Mouse (Mus musculus): Measurements from ENCODE around the gene Jazf1.

Gene Jazf1

DNA sequence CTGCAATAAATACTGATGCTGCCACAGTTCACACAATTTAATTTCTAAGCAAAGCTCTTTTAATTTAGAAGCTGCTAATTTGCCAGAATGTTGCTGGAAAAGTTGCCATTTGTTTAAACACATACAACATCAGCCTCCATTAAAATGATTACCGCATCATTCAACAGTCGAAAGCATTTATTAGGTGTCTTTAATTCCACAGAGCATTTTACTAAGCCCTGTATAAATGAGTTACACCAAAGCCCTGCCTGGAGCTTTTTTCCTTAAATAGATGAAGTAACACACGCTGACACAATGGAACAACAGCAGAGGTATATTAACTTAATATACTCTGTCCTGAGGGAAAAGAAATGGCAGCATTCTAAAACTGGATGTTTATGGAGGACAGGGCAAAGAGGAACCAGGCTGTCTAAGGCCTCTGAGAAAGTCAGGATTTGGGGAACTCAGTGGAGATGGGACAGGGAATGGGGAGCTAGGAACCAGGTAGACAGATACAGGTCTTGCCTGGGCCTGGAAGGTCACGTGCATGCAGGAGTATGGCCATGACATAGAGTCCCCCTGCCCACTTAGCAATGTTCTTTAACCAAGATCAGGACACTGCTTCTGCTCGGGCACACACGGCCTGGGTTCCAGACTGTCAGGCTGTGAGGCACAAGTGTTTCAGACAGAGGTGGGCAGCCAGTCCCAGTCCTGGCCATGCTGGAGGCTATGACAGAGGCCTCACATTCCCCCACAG is 80.4 kb downstream of the Jazf1 start:
- no peaks in the 10 kb centered on the region for H3K36me3 ChIP-seq (ENCODE audit: insufficient read depth, low read length)
- no peaks in the 10 kb centered on the region for H3K4me1 ChIP-seq (replicated peaks; ENCODE audit: low read depth, low read length)
- H3K9me3 ChIP-seq (ENCODE audit: low read length), result no peaks in the 10 kb centered on the region
- no peak overlapping the region for H3K4me3 ChIP-seq (replicated peaks; ENCODE audit: low read length)
- TF ChIP-seq NANOG (IDR thresholded peaks at IDR 0.05; ENCODE audit: borderline replicate concordance, low read length) (no peak), POU5F1 (IDR thresholded peaks at IDR 0.05; ENCODE audit: borderline replicate concordance, low read length) (no peak), CTCF (conservative IDR thresholded peaks at IDR 0.05; ENCODE audit: low read length) (no peak)
- H3K27me3 ChIP-seq (ENCODE audit: insufficient read depth, low read length), result peaks cover 5% of the 10 kb centered on the region; the same call in 1 of the 2 replicates

DNA sequence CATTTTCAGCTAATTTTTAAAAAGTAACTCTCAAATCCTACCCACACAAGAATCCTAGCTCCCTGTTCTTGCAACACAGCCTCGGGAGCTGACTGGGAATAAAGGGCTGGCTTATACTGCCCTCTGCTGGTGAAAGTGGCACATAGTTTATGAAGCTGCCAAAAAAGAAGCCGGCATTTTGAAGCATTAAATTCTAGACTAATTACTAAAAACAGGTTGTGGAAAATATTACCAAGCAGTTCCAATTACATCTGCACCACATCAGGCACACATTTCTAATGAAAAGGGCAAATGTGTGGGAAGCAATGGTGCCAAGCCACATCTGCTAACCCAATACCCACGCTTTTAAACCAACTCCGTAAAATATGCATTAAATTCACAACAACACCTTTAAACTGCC is 81.0 kb downstream of the Jazf1 start:
- TF ChIP-seq NANOG (IDR thresholded peaks at IDR 0.05; ENCODE audit: borderline replicate concordance, low read length) (no peak), CTCF (conservative IDR thresholded peaks at IDR 0.05; ENCODE audit: low read length) (peak; percentile 94), POU5F1 (IDR thresholded peaks at IDR 0.05; ENCODE audit: borderline replicate concordance, low read length) (no peak)

DNA sequence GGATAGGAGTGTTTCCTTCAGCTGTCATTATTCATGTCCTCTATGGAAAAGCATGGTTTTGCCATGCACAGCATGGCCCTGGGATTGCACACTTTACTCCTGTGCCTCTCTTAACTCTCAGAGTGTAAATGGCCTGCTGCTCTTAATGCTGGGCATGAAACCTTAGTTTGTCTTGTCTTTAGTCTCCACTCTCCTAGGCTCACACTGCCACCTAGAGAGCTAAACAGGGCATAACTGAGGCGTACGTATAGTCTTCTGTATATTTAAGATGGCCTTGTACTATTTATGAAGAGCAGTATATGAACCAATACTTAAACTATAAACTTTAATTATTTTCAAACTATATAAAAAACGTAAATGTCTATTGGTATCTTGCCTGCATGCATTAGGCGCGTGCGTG is 86.3 kb downstream of the Jazf1 start:
- no peaks in the 10 kb centered on the region for H3K9me3 ChIP-seq (ENCODE audit: low read length)
- no peaks in the 10 kb centered on the region for H3K36me3 ChIP-seq (ENCODE audit: insufficient read depth, low read length)
- TF ChIP-seq NANOG (IDR thresholded peaks at IDR 0.05; ENCODE audit: borderline replicate concordance, low read length) (no peak), CTCF (conservative IDR thresholded peaks at IDR 0.05; ENCODE audit: low read length) (peak; percentile 45; the same call in 1 of the 2 replicates)
- H3K27me3 ChIP-seq (ENCODE audit: insufficient read depth, low read length), result 0 out of 2 replicates have a peak, but pooled peaks cover 4% of the 10 kb centered on the region
- no peak overlapping the region for H3K4me3 ChIP-seq (replicated peaks; ENCODE audit: low read length)
- no peaks in the 10 kb centered on the region for H3K4me1 ChIP-seq (replicated peaks; ENCODE audit: low read depth, low read length)

More for the DNA sequence above, 81.0 kb downstream of the Jazf1 start:
- Histone ChIP-seq H3K36me3 (ENCODE audit: insufficient read depth, low read length) (no peaks in the 10 kb centered on the region), H3K4me1 (replicated peaks; ENCODE audit: low read depth, low read length) (no peaks in the 10 kb centered on the region), H3K27me3 (ENCODE audit: insufficient read depth, low read length) (peaks cover 5% of the 10 kb centered on the region; the same call in 1 of the 2 replicates), H3K4me3 (replicated peaks; ENCODE audit: low read length) (no peak overlapping the region), H3K9me3 (ENCODE audit: low read length) (no peaks in the 10 kb centered on the region)

DNA sequence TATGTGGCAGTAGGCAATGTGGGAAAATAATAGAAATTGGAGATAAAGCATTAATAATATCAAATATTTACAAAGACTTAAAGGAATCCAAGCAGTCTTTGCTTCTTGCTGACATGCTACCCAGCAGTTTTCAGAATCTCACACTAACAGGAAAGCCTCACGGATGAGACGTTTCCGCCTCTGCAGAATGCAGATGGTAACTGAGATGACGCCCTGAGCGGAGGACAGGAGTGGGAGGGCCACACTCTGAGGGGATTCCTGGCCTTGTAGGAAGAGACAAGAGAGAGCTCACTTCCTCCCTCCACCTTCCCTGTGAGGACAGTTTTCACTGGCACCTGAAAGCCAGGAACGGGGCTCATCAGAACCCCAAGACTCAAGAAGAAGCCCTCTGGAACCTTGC is 88.9 kb downstream of the Jazf1 start:
- no peaks in the 10 kb centered on the region for H3K4me1 ChIP-seq (replicated peaks; ENCODE audit: low read depth, low read length)
- TF ChIP-seq POU5F1 (IDR thresholded peaks at IDR 0.05; ENCODE audit: borderline replicate concordance, low read length) (no peak), NANOG (IDR thresholded peaks at IDR 0.05; ENCODE audit: borderline replicate concordance, low read length) (no peak), CTCF (conservative IDR thresholded peaks at IDR 0.05; ENCODE audit: low read length) (no peak)
- no peak overlapping the region for H3K4me3 ChIP-seq (replicated peaks; ENCODE audit: low read length)
- H3K36me3 ChIP-seq (ENCODE audit: insufficient read depth, low read length), result no peaks in the 10 kb centered on the region
- H3K9me3 ChIP-seq (ENCODE audit: low read length), result no peaks in the 10 kb centered on the region
- 0 out of 2 replicates have a peak, but pooled peaks cover 4% of the 10 kb centered on the region for H3K27me3 ChIP-seq (ENCODE audit: insufficient read depth, low read length)

DNA sequence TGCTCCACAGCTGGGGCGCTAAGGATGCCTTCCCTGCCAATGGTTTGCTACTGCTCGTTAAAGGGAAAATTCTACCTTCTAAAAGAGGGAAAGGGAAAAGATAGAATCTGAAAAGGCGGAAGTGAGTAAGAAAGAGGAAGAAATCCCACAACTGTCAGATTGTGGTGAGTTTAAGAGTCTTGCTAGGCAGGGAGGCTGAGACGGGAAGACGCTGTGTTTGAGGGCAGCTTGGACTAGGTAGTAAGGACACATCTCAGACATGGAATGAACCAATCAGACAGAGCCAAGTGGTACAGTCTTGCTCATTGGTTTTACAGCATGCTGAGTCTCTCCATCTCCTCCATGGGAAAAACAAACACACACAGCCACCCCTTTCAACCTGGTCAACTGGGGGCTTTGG is 95.1 kb downstream of the Jazf1 start:
- no peaks in the 10 kb centered on the region for H3K4me1 ChIP-seq (replicated peaks; ENCODE audit: low read depth, low read length)
- no peak overlapping the region for H3K4me3 ChIP-seq (replicated peaks; ENCODE audit: low read length)
- TF ChIP-seq CTCF (conservative IDR thresholded peaks at IDR 0.05; ENCODE audit: low read length) (no peak), POU5F1 (IDR thresholded peaks at IDR 0.05; ENCODE audit: borderline replicate concordance, low read length) (no peak), NANOG (IDR thresholded peaks at IDR 0.05; ENCODE audit: borderline replicate concordance, low read length) (no peak)
- 0 out of 2 replicates have a peak, but pooled peaks cover 6% of the 10 kb centered on the region for H3K27me3 ChIP-seq (ENCODE audit: insufficient read depth, low read length)
- no peaks in the 10 kb centered on the region for H3K36me3 ChIP-seq (ENCODE audit: insufficient read depth, low read length)
- H3K9me3 ChIP-seq (ENCODE audit: low read length), result peaks cover 3% of the 10 kb centered on the region; the same call in 1 of the 2 replicates

DNA sequence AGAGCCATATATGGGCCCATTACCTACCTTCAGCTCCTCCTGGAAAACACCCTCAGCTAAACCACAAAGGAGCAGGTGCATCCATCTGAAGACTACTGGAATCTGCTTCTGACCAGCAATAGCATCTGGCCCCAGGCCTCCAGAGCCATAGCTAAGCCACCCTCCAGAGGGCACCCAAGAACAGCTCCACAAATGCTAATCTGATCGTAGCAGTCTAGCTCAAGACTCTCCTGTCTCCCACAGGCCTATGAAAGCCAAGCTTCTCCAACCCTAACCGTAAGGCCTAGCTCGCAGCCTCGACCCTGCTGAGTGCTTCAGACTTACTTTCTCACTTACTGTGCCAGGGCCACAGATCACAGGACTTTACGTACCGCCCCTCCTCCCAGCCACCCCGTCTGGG is 96.3 kb downstream of the Jazf1 start:
- TF ChIP-seq POU5F1 (IDR thresholded peaks at IDR 0.05; ENCODE audit: borderline replicate concordance, low read length) (no peak), CTCF (conservative IDR thresholded peaks at IDR 0.05; ENCODE audit: low read length) (peak; percentile 21; the same call in 1 of the 2 replicates)
- no peaks in the 10 kb centered on the region for H3K36me3 ChIP-seq (ENCODE audit: insufficient read depth, low read length)
- peaks cover 12% of the 10 kb centered on the region for H3K9me3 ChIP-seq (ENCODE audit: low read length)
- 0 out of 2 replicates have a peak, but pooled peaks cover 6% of the 10 kb centered on the region for H3K27me3 ChIP-seq (ENCODE audit: insufficient read depth, low read length)
- H3K4me1 ChIP-seq (replicated peaks; ENCODE audit: low read depth, low read length), result no peaks in the 10 kb centered on the region
- no peak overlapping the region for H3K4me3 ChIP-seq (replicated peaks; ENCODE audit: low read length)

DNA sequence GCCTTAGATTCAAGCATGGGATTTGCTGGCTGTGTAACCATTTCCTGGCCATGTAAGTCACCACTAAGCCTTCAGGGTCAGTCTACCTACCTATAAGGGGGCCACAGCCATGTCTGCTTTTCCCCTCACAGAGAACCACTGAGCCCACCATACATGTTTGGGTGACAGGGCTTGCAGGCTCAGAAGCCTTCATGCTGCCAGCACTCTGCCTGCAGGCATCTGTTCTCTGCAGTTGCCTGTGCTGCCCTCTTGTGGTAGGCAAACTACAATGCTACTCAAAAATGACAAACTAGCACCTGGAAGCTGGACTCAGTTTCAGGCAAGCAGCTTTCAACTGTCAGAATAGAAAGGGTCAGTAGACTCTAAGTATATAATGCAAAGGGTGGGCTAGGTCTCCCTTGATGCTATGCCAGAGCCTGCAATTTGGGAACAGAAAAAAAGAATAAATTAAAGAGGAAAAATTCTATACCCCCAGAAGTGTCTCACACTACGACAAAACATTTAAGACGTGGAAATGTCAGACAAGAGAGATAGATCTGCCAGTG is 98.6 kb downstream of the Jazf1 start:
- Histone ChIP-seq H3K4me3 (replicated peaks; ENCODE audit: low read length) (no peak overlapping the region), H3K9me3 (ENCODE audit: low read length) (peaks cover 12% of the 10 kb centered on the region), H3K4me1 (replicated peaks; ENCODE audit: low read depth, low read length) (peaks cover 7% of the 10 kb centered on the region; the same call in 1 of the 2 replicates), H3K36me3 (ENCODE audit: insufficient read depth, low read length) (no peaks in the 10 kb centered on the region), H3K27me3 (ENCODE audit: insufficient read depth, low read length) (0 out of 2 replicates have a peak, but pooled peaks cover 10% of the 10 kb centered on the region)
- TF ChIP-seq NANOG (IDR thresholded peaks at IDR 0.05; ENCODE audit: borderline replicate concordance, low read length), result no peak
- peak; percentile 72 for TF ChIP-seq CTCF (conservative IDR thresholded peaks at IDR 0.05; ENCODE audit: low read length)

DNA sequence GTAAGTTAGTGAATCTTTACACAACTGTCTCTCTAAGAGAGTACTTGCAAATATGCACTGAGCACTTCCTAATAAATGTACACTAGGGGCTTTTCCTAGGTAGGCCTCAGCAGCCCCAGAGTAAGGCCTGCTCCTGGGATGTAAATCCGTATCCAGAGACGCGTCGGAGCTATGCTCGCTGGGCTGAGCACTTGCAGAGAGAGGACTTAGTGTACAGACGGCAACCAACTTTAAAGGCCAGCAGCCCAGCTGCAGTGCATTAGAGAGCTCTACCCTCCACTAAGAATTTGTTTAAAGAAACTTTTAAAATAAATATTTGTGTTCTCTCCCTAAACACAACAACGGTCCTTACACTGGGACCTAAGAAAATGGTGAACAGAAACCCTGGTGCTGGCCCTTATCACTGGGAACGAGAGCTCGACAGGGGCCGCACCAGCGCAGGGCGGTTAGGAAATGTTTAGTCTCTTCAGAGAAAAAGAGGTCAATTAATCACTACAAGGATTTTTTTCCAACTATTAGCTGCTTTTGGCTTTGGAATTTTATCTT is 100.0 kb downstream of the Jazf1 start:
- peaks cover 19% of the 10 kb centered on the region for H3K27me3 ChIP-seq (ENCODE audit: insufficient read depth, low read length)
- H3K36me3 ChIP-seq (ENCODE audit: insufficient read depth, low read length), result no peaks in the 10 kb centered on the region
- H3K9me3 ChIP-seq (ENCODE audit: low read length), result peaks cover 12% of the 10 kb centered on the region
- H3K4me3 ChIP-seq (replicated peaks; ENCODE audit: low read length), result no peak overlapping the region
- TF ChIP-seq POU5F1 (IDR thresholded peaks at IDR 0.05; ENCODE audit: borderline replicate concordance, low read length) (no peak), CTCF (conservative IDR thresholded peaks at IDR 0.05; ENCODE audit: low read length) (no peak), NANOG (IDR thresholded peaks at IDR 0.05; ENCODE audit: borderline replicate concordance, low read length) (no peak)
- peaks cover 7% of the 10 kb centered on the region; the same call in 1 of the 2 replicates for H3K4me1 ChIP-seq (replicated peaks; ENCODE audit: low read depth, low read length)
